Mouse (Mus musculus): ENCODE measurements around the gene Zfp846. TPM values are rescaled to one million over a fixed set of nuclear protein-coding genes. Genes with fewer than 3 reads are reported as not detected.

Gene Zfp846
- polyA plus RNA-seq, 1 experiment from 2014 or later = 12.2 TPM

- H3K4me3 ChIP-seq (ENCODE audit: low read depth, low read length) = peak within 1 kb of the TSS; percentile 90
- H3K36me3 ChIP-seq (ENCODE audit: insufficient read depth, low read length) = peaks cover 13% of the 10 kb centered on the region; the same call in 1 of the 2 replicates
- TF ChIP-seq CTCF (IDR thresholded peaks at IDR 0.05) = no peak
- TF ChIP-seq EP300 (IDR thresholded peaks at IDR 0.05) = no peak
- H3K27ac ChIP-seq (ENCODE audit: low read length) = peak within 1 kb of the TSS; percentile 89
- no peaks in the 10 kb centered on the region for H3K9me3 ChIP-seq (ENCODE audit: low read length)
- peak; percentile 86 for ATAC-seq
- DNase-seq (ENCODE audit: low spot score) = peak; percentile 97
- WGBS = 4% methylated on average over 51 of the region's 51 CpGs
- H3K4me1 ChIP-seq (ENCODE audit: insufficient read depth, low read depth, low read length) = peaks cover 7% of the 10 kb centered on the region
- H3K4me2 ChIP-seq (replicated peaks; ENCODE audit: low read depth, low read length) = peak within 1 kb of the TSS; percentile 97
- H3K9ac ChIP-seq (replicated peaks; ENCODE audit: low read depth) = peak within 1 kb of the TSS; percentile 83
- H3K27me3 ChIP-seq (replicated peaks; ENCODE audit: insufficient read depth, low read length) = no peaks in the 10 kb centered on the region
Measured at GRCm38 (mm10) chr9:20642101-20642895, 61.2 kb downstream of the Zfp846 start, which contains the start of gene Ubl5. Ubl5 (plus strand) TSS chr9:20642878.

GRCm38 (mm10) chr9:20642896-20643466, 61.9 kb downstream of the Zfp846 start:
- Histone ChIP-seq H3K27ac (ENCODE audit: low read length) (peak overlapping the region; percentile 89), H3K9me3 (ENCODE audit: low read length) (no peaks in the 10 kb centered on the region), H3K4me3 (ENCODE audit: low read depth, low read length) (peak overlapping the region; percentile 90), H3K4me1 (ENCODE audit: insufficient read depth, low read depth, low read length) (peaks cover 7% of the 10 kb centered on the region), H3K27me3 (replicated peaks; ENCODE audit: insufficient read depth, low read length) (no peaks in the 10 kb centered on the region), H3K36me3 (ENCODE audit: insufficient read depth, low read length) (peaks cover 13% of the 10 kb centered on the region; the same call in 1 of the 2 replicates), H3K9ac (replicated peaks; ENCODE audit: low read depth) (peak overlapping the region; percentile 83), H3K4me2 (replicated peaks; ENCODE audit: low read depth, low read length) (peak overlapping the region; percentile 97)
- TF ChIP-seq EP300 (IDR thresholded peaks at IDR 0.05) = no peak
- TF ChIP-seq CTCF (IDR thresholded peaks at IDR 0.05) = peak; percentile 44
- 0% methylated on average over 28 of the region's 30 CpGs for WGBS
- ATAC-seq (peak; percentile 89), DNase-seq (ENCODE audit: low spot score) (peak; percentile 98)

- no peak for TF ChIP-seq EP300 (IDR thresholded peaks at IDR 0.05)
- no peak for TF ChIP-seq CTCF (IDR thresholded peaks at IDR 0.05)
- H3K36me3 ChIP-seq (ENCODE audit: insufficient read depth, low read length) = peaks cover 6% of the 10 kb centered on the region; the same call in 1 of the 2 replicates
- H3K27ac ChIP-seq (ENCODE audit: low read length) = peak overlapping the region; percentile 89
- no peaks in the 10 kb centered on the region for H3K27me3 ChIP-seq (replicated peaks; ENCODE audit: insufficient read depth, low read length)
- H3K4me1 ChIP-seq (ENCODE audit: insufficient read depth, low read depth, low read length) = peaks cover 7% of the 10 kb centered on the region
- H3K4me2 ChIP-seq (replicated peaks; ENCODE audit: low read depth, low read length) = peak overlapping the region; percentile 97
- ATAC-seq = no peak
- no peaks in the 10 kb centered on the region for H3K9me3 ChIP-seq (ENCODE audit: low read length)
- peak overlapping the region; percentile 83 for H3K9ac ChIP-seq (replicated peaks; ENCODE audit: low read depth)
- peak; percentile 21 for DNase-seq (ENCODE audit: low spot score)
- H3K4me3 ChIP-seq (ENCODE audit: low read depth, low read length) = peak overlapping the region; percentile 90
- WGBS = 2% methylated on average over 13 of the region's 13 CpGs
Measured at GRCm38 (mm10) chr9:20643781-20644180, 62.7 kb downstream of the Zfp846 start.

- Histone ChIP-seq H3K36me3 (ENCODE audit: insufficient read depth, low read length) (no peaks in the 10 kb centered on the region), H3K27me3 (replicated peaks; ENCODE audit: insufficient read depth, low read length) (no peaks in the 10 kb centered on the region), H3K9ac (replicated peaks; ENCODE audit: low read depth) (peak within 1 kb of the TSS; percentile 83), H3K9me3 (ENCODE audit: low read length) (no peaks in the 10 kb centered on the region), H3K4me2 (replicated peaks; ENCODE audit: low read depth, low read length) (peak within 1 kb of the TSS; percentile 97), H3K4me1 (ENCODE audit: insufficient read depth, low read depth, low read length) (peaks cover 7% of the 10 kb centered on the region), H3K4me3 (ENCODE audit: low read depth, low read length) (peak within 1 kb of the TSS; percentile 90), H3K27ac (ENCODE audit: low read length) (peak within 1 kb of the TSS; percentile 89)
- DNase-seq (ENCODE audit: low spot score) (peak; percentile 93), ATAC-seq (peak; percentile 31)
- WGBS = 1% methylated on average over 43 of the region's 43 CpGs
- TF ChIP-seq EP300 (IDR thresholded peaks at IDR 0.05) (no peak), CTCF (IDR thresholded peaks at IDR 0.05) (no peak)
Measured at GRCm38 (mm10) chr9:20644360-20645081, 63.4 kb downstream of the Zfp846 start, which contains the start of gene Fbxl12. Fbxl12 (minus strand) TSS chr9:20644767.

- Histone ChIP-seq H3K36me3 (ENCODE audit: insufficient read depth, low read length) (no peaks in the 10 kb centered on the region), H3K4me3 (ENCODE audit: low read depth, low read length) (peak overlapping the region; percentile 90), H3K27ac (ENCODE audit: low read length) (peak overlapping the region; percentile 89), H3K4me1 (ENCODE audit: insufficient read depth, low read depth, low read length) (peaks cover 7% of the 10 kb centered on the region), H3K9ac (replicated peaks; ENCODE audit: low read depth) (peak overlapping the region; percentile 83), H3K27me3 (replicated peaks; ENCODE audit: insufficient read depth, low read length) (no peaks in the 10 kb centered on the region), H3K9me3 (ENCODE audit: low read length) (no peaks in the 10 kb centered on the region), H3K4me2 (replicated peaks; ENCODE audit: low read depth, low read length) (peak overlapping the region; percentile 97)
- TF ChIP-seq EP300 (IDR thresholded peaks at IDR 0.05) (no peak), CTCF (IDR thresholded peaks at IDR 0.05) (no peak)
- ATAC-seq (no peak), DNase-seq (ENCODE audit: low spot score) (peak; percentile 36)
- 2% methylated on average over 17 of the region's 17 CpGs for WGBS
Measured at GRCm38 (mm10) chr9:20645121-20645520, 64.0 kb downstream of the Zfp846 start.
